Mouse (Mus musculus) gonadal fat pad, adult 2 months (tissue): ENCODE measurements at regions not wholly inside any gene's neighbourhood (a gene's known extent, or its start where the extent isn't known, plus 50 kb on each side); places are given as distances from the start of the nearest gene placed in this dataset.

Experiments used
- DNase-seq: peaks from one replicate; pipeline ENCODE4 v3.0.0-alpha.2; 2012; ENCODE audit warnings: low read depth

DNA sequence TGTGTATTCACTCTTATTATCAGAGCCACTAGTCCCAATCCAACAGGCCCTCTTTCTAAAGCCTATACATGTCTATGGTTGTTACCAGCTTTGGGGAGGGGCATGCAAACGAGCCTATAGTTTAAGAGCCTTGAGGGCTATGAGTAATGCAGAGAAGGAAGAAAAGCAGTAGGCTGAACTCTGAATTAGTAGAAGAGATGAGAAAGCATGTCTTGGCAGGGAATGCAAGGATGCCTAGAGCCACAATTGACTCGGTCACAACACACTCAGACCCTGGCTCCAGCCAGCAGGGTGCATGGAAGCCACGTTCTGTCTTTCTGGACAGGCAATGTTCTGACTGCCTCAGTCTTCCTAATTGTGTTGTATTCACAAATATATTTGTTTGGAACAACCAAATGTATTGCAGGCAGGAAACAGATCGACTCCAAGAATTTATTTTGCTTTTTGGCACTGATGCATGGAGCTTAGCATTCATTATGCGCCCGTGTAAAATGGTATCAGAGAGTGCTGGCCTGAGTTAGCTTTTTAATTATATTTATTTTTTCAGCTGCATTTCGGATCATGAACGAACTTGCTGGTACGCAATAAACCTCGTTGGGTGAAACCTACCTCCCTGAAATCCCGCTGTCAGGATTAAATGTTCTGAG, 110.2 kb downstream of the Rybp start:
- DNase-seq = peak; percentile 66

GRCm38 (mm10) chr6:100170711-100171348, 116.5 kb downstream of the Rybp start:
- peak; percentile 96 for DNase-seq

DNA sequence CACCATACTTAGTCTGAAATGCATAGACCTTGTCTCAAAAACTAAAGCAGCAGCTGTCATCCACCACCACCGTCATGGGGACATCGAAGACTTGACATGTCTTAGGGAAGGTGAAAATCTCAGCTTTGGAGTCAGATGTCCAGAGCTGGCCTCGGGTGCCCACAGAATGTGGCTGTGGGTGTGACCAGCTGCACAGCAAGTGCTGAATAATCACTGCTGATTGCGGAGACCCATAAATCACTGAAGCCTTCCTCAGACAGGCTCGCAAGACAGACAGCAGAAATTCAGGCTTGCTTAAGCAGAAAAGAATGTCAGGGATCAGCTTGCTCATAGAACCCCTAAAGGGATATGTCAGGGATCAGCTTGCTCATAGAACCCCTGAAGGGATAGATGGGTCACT, 120.0 kb downstream of the Rybp start:
- no peak for DNase-seq

GRCm38 (mm10) chr6:100165746-100166145, 121.5 kb downstream of the Rybp start:
- DNase-seq = no peak

DNA sequence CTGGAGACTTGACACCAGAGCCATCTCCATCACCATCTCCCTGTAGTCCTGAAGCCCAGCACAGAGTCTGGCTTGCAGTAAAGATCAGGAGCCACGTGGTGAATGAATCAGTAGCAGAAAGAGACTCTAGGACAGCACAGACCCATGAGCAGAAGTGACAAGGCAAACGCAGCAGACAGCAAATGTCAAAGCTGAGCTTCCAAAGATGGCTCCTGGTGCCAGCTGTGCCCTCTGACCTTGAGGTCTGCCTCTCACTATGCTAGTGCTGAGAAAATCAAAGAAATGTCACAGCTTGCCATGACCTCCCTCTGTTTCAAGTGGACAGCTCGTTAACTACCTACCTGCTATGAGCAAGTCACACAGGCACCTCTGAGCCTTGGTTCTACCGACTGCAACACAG, 123.1 kb downstream of the Rybp start:
- DNase-seq = no peak

DNA sequence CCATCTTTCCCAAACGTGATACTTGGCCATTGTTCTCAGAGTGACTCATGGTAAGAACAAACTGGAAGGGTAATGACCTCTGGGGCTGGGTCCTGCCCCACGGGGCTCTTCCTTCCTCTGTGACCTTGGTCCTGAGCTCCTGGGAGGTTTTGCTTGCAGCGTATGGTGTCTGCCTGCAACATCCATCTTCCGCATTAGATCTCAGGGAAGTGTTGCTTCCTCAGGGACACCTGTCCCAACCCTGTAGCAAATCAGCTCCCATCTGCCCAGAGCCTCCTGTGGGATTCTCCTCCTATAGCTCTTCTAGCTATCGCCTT, 123.5 kb downstream of the Rybp start:
- DNase-seq = no peak

DNA sequence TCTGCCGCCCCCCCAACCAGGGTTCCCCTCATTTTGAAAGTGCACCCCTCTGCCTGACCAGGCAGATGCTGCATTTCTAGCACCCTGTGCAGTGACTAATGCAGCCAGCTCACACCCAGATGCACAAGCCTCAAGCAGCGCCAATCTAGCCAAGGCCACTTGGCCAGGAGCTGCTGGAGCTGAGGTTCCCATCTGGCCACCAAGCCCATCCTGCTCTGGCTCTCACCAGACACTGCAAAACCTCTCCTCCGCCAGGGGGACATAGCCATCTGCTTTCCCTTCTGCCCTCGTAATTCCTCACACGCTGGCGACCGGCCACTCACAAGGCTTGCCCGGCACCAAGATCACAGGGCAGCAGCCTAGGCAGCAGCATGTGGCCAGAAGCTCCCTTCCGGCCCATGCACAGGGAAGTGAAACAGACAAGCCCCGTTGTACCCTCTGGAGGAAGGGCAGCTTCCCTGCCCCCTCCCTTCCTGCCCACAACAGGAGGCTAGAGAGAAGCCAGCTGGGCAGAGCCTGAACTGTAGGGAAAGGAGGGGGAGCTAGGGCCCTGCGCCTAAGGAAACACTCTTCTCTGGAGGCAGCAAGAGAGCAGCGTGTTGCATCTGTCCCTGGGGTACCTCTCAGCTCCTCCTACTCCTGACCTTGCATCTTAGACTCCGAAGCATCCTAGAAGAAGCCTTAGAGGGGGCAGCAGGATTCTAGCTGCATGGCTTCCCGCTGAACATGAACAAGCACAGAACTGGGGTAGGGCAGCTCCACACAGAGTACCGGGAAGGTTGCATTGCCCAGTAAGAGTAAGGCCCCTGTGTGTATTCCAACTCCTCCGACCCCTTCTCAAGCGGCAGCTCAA, 124.1 kb downstream of the Rybp start:
- DNase-seq = no peak

GRCm38 (mm10) chr6:100160670-100161069, 126.6 kb downstream of the Rybp start:
- DNase-seq = no peak

- no peak for DNase-seq
These were observed 127.5 kb downstream of the Rybp start for GRCm38 (mm10) chr6:100159817-100160216.

- DNase-seq = no peak
These were observed 128.0 kb downstream of the Rybp start for GRCm38 (mm10) chr6:100159246-100159645.

- DNase-seq = no peak
These were observed 130.0 kb downstream of the Rybp start for GRCm38 (mm10) chr6:100157288-100157687.

GRCm38 (mm10) chr6:100156163-100156562, 131.1 kb downstream of the Rybp start:
- no peak for DNase-seq

- no peak for DNase-seq
These were observed 131.6 kb downstream of the Rybp start for GRCm38 (mm10) chr6:100155676-100156075.

DNA sequence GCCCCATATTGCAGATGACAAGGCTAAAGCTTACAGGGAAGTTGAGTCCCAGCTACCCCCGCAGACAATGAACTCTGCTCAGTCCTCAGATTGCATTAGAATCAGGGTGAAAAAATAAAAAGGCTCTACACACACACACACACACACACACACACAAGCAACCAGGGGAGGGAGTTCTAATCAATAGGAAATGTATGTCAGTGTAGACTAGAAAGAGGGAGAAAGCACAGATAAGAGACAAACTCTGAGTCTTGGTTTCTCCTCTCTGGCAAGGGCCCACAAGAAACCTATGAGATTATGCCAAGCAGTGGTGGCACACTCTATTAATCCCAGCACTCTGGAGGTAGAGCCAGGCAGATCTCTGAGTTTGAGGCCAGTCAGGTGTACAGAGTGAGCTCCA, 135.8 kb downstream of the Rybp start:
- DNase-seq = no peak

DNA sequence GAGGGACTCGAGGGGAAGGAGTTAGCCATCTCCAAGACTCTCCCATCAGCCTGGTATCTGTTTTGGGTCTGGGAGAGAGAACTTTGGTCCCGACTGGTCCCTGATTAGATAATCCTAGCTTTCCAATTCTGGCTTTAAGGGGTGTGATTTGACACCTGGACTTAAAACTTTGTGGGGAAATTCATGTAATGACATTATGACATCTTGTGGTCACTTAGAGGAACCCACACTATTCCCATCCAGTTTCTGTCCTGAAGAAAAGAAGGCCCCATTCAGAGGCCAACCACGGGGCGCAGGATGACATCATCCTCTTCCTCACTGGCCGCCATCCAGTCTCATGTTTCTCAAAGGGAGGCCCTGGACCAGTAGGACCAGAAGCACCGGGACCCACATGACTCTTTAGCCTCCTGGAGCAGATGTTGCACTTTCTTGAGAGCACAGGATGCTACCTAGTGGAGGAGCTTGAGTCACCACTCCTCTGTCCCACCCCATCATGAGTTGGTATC, 136.5 kb downstream of the Rybp start:
- no peak for DNase-seq

DNA sequence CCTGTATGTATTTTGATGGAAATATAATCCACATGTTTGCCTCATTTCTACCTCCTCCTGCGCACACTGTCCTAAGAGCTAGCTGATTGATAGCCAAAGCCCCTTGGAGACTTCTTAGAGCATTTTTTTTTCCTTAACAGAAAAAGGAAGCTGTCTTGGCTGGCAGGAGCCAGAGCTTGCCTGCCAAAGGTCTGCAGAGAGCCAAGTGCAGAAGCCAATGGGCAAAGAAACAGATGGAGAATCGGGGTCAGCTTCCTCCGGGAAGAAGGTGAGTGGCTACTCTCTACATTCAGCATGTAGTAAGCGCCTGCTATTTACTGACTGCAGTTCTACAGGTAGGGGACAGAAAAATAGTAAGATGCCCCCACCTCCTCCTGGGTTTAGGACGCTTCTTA, 137.8 kb downstream of the Rybp start:
- no peak for DNase-seq

- no peak for DNase-seq
These were observed 138.4 kb downstream of the Rybp start for GRCm38 (mm10) chr6:100148751-100149457.

DNA sequence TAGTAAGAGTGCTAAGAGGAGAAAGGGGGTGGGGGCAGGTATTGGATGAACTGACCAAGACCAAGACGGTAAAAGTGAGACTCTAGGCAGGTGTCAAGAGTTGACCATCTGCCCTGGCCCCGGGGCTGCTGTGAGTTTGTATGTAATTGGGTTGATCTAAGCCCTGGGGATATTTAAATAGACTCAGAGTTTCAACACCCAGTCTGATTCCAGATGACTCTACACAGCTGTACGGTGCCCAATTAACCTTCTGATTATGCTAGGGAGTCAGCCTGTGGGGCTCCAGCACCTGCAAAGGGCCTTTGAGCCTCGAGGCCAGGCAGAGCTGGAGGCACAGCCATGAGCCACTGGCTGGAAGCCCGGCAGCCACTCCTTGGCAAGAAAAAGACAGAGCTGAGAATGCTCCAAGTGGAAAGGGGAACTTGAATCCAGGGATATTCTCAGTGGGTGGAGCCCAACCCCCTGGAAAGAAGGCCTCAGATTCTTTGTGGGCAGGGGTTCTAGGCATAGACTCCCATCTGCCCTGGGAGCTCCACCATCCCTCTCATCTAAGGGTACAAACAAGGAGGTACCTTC, 140.8 kb downstream of the Rybp start:
- DNase-seq = no peak

DNA sequence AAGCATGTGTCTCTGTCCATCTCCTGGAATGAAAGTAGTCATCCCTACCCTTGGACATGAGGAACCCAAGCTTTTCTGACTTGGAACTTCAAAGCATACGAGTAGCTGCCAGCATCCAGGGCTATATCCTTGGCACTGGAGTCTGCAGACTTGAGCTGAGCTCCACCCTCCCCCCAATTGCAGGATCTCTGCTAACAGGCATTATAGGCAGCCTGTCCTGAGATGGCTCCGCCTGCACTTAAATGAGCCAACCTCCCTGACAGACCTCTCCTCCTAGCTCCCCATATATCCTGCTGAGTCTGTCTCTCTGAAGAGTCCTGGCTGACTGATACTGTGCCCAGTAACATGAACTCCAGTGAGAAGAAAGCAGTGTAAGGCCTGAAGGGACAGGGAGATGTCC, 141.4 kb downstream of the Rybp start:
- DNase-seq = no peak

DNA sequence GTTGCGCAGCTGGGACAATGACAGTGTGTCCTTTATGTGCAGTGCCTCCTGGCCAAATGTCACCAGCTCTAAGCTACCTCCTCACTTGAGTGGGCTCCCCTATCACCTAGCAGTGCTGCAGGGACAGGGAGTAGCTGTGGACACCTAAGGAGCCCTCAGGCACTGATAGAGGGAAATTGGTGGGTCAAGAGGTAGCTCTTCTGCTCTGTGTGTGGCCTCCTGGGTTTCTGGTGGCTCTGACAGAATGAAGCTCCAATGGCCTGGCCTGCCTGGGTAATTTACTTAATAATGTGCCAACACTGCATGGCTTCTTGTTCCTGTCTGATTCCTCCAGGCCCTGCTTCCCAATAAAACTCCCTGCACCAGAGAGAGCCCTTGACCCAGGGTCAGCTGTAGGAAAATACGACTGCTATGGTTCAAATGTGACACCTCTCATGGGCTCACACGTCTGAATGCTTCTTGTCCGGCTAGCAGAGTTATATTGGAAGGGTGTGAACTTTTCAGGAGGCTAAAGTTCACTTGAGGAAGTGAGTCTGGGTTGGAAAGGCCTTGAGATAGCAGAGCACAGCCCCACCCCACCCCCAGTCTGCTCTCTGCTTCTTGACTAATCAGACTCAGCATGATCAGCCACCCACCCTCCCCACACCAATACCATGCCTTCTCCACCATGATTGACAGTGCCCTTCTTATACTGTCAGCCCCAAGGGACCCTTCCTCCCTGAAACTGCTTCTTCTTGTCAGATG, 142.6 kb downstream of the Rybp start:
- DNase-seq = no peak
